Mouse (Mus musculus) CH12.LX (cell line): ENCODE measurements around the gene Ell. TPM values are rescaled to one million over a fixed set of nuclear protein-coding genes. Genes with fewer than 3 reads are reported as not detected.

Experiments
- DNase-seq: peaks from one replicate; pipeline ENCODE4 v3.0.0-alpha.2; 2013; ENCODE audit errors: extremely low read depth
- H3K27ac ChIP-seq: 2 replicates; pipeline ENCODE4 v1.5.1; 2012; ENCODE audit warnings: low read depth, mild to moderate bottlenecking, control low read depth, moderate library complexity; ENCODE audit not compliant: insufficient read depth
- H3K27me3 ChIP-seq: replicated peaks from 2 replicates; pipeline ENCODE3; 2012; ENCODE audit warnings: inconsistent platforms
- H3K36me3 ChIP-seq, 2 experiments: replicated peaks in 1 of 2; 2 replicates each; pipeline versions ENCODE3 to v1.6.1; 2012; ENCODE audit warnings: inconsistent platforms in 1 of 2, low read length in 1 of 2, mild to moderate bottlenecking in 1 of 2, mixed read lengths in 1 of 2, moderate library complexity in 1 of 2; ENCODE audit not compliant: control insufficient read depth in 1 of 2, insufficient read depth in 1 of 2
- H3K4me1 ChIP-seq, 2 experiments: 2 replicates each; pipeline ENCODE4 v1.6.1; 2012; ENCODE audit warnings: inconsistent platforms in 1 of 2, moderate library complexity in 1 of 2; ENCODE audit not compliant: insufficient read depth in 2 of 2, control insufficient read depth in 1 of 2
- H3K4me2 ChIP-seq: 2 replicates; pipeline ENCODE4 v1.6.1; 2012; ENCODE audit warnings: low read depth, mild to moderate bottlenecking, control low read depth; ENCODE audit not compliant: poor library complexity, insufficient read depth, severe bottlenecking
- H3K4me3 ChIP-seq, 3 experiments: fragments of 150-350 bp in 1 of 3; sonication (generic) in 1 of 3; replicated peaks in 1 of 3; 2 replicates each; pipeline versions ENCODE3 to v1.5.1; 2011 to 2012; ENCODE audit warnings: low read depth in 2 of 3, low read length in 2 of 3, mild to moderate bottlenecking in 2 of 3, moderate library complexity in 2 of 3, control low read depth in 1 of 3, improper control_type of control experiment in 1 of 3, inconsistent platforms in 1 of 3, mixed read lengths in 1 of 3; ENCODE audit not compliant: poor library complexity in 1 of 3
- H3K79me2 ChIP-seq: replicated peaks from 2 replicates; pipeline ENCODE4 v1.6.1; 2012; ENCODE audit warnings: mild to moderate bottlenecking, moderate library complexity; ENCODE audit not compliant: control insufficient read depth, poor library complexity, insufficient read depth, severe bottlenecking; ENCODE audit errors: extremely low read depth
- H3K9ac ChIP-seq: 2 replicates; pipeline ENCODE4 v1.6.1; 2012; ENCODE audit warnings: low read depth, mild to moderate bottlenecking, control low read depth, moderate library complexity; ENCODE audit not compliant: insufficient read depth
- H3K9me3 ChIP-seq: replicated peaks from 2 replicates; pipeline ENCODE3; 2012; ENCODE audit warnings: low read length, inconsistent platforms, mixed read lengths
- BHLHE40 ChIP-seq: IDR thresholded peaks from 2 replicates; pipeline ENCODE4 v1.6.1; 2011; ENCODE audit warnings: mild to moderate bottlenecking, low read depth, low read length, improper control_type of control experiment
- CHD1 ChIP-seq: IDR thresholded peaks from 2 replicates; pipeline ENCODE4 v1.6.1; 2012; ENCODE audit warnings: low read depth, low read length, improper control_type of control experiment, inconsistent platforms
- CHD2 ChIP-seq: IDR thresholded peaks from 2 replicates; pipeline ENCODE4 v1.6.1; 2011; ENCODE audit warnings: low read length, improper control_type of control experiment
- CTCF ChIP-seq, 2 experiments: IDR thresholded peaks in 1 of 2; conservative IDR thresholded peaks in 1 of 2; 2 replicates each; pipeline ENCODE4 v1.5.1; 2011 to 2012; ENCODE audit warnings: low read depth in 2 of 2, low read length in 2 of 2, improper control_type of control experiment in 1 of 2, inconsistent platforms in 1 of 2, mild to moderate bottlenecking in 1 of 2, moderate library complexity in 1 of 2
- E2F4 ChIP-seq: IDR thresholded peaks from 2 replicates; pipeline ENCODE4 v1.6.1; 2011; ENCODE audit warnings: low read depth, low read length, improper control_type of control experiment; ENCODE audit not compliant: insufficient replicate concordance
- ELF1 ChIP-seq: IDR thresholded peaks from 2 replicates; pipeline ENCODE4 v1.6.1; 2014; ENCODE audit warnings: low read depth, mild to moderate bottlenecking, inconsistent platforms, low read length, improper control_type of control experiment
- ETS1 ChIP-seq: conservative IDR thresholded peaks from 2 replicates; pipeline ENCODE4 v1.6.1; 2012; ENCODE audit warnings: low read depth, mild to moderate bottlenecking, inconsistent platforms, low read length, improper control_type of control experiment, moderate library complexity
- GABPA ChIP-seq: IDR thresholded peaks from 2 replicates; pipeline ENCODE4 v1.6.1; 2012; ENCODE audit warnings: low read depth, low read length, improper control_type of control experiment, inconsistent platforms; ENCODE audit not compliant: insufficient replicate concordance
- HCFC1 ChIP-seq: IDR thresholded peaks from 2 replicates; pipeline ENCODE4 v1.6.1; 2012; ENCODE audit warnings: low read depth, mild to moderate bottlenecking, inconsistent platforms, low read length, improper control_type of control experiment
- IRF4 ChIP-seq: IDR thresholded peaks from 2 replicates; pipeline ENCODE4 v1.6.1; 2014; ENCODE audit warnings: low read depth, mild to moderate bottlenecking, inconsistent platforms, low read length, improper control_type of control experiment
- JUN ChIP-seq: IDR thresholded peaks from 2 replicates; pipeline ENCODE4 v1.6.1; 2011; ENCODE audit warnings: low read depth, mild to moderate bottlenecking, low read length, improper control_type of control experiment, moderate library complexity; ENCODE audit not compliant: insufficient read depth
- KAT2A ChIP-seq: IDR thresholded peaks from 2 replicates; pipeline ENCODE4 v1.6.1; 2012; ENCODE audit warnings: low read length, improper control_type of control experiment, inconsistent platforms; ENCODE audit not compliant: insufficient replicate concordance
- MAFK ChIP-seq: IDR thresholded peaks from 2 replicates; pipeline ENCODE4 v1.6.1; 2011; ENCODE audit warnings: low read length, improper control_type of control experiment; ENCODE audit not compliant: insufficient replicate concordance
- MAX ChIP-seq: IDR thresholded peaks from 2 replicates; pipeline ENCODE4 v1.6.1; 2011; ENCODE audit warnings: low read length, improper control_type of control experiment
- MAZ ChIP-seq: IDR thresholded peaks from 2 replicates; pipeline ENCODE4 v1.6.1; 2012; ENCODE audit warnings: low read depth, mild to moderate bottlenecking, inconsistent platforms, low read length, improper control_type of control experiment, moderate library complexity
- MEF2A ChIP-seq: IDR thresholded peaks from 2 replicates; pipeline ENCODE4 v1.6.1; 2014; ENCODE audit warnings: low read depth, mild to moderate bottlenecking, inconsistent platforms, low read length, improper control_type of control experiment, borderline replicate concordance
- MXI1 ChIP-seq: IDR thresholded peaks from 2 replicates; pipeline ENCODE4 v1.6.1; 2011; ENCODE audit warnings: mild to moderate bottlenecking, low read depth, low read length, improper control_type of control experiment
- NELFE ChIP-seq: IDR thresholded peaks from 2 replicates; pipeline ENCODE4 v1.6.1; 2011; ENCODE audit warnings: low read depth, low read length, improper control_type of control experiment
- NRF1 ChIP-seq: IDR thresholded peaks from 2 replicates; pipeline ENCODE4 v1.6.1; 2014; ENCODE audit warnings: low read depth, mild to moderate bottlenecking, inconsistent platforms, low read length, improper control_type of control experiment, moderate library complexity
- POLR2A ChIP-seq: IDR thresholded peaks from 2 replicates; pipeline ENCODE4 v1.6.1; 2011; ENCODE audit warnings: low read depth, mild to moderate bottlenecking, improper control_type of control experiment, low read length
- RCOR1 ChIP-seq: conservative IDR thresholded peaks from 2 replicates; pipeline ENCODE4 v1.6.1; 2012; ENCODE audit warnings: low read depth, mild to moderate bottlenecking, inconsistent platforms, low read length, improper control_type of control experiment
- SIN3A ChIP-seq: IDR thresholded peaks from 2 replicates; pipeline ENCODE4 v1.6.1; 2012; ENCODE audit warnings: low read length, improper control_type of control experiment, inconsistent platforms
- SMC3 ChIP-seq: IDR thresholded peaks from 2 replicates; pipeline ENCODE4 v1.6.1; 2011; ENCODE audit warnings: low read depth, low read length, improper control_type of control experiment
- TCF12 ChIP-seq: IDR thresholded peaks from 2 replicates; pipeline ENCODE4 v1.6.1; 2014; ENCODE audit warnings: low read depth, mild to moderate bottlenecking, inconsistent platforms, low read length, improper control_type of control experiment
- ZMIZ1 ChIP-seq: IDR thresholded peaks from 2 replicates; pipeline ENCODE4 v1.6.1; 2012; ENCODE audit warnings: low read depth, mild to moderate bottlenecking, inconsistent platforms, low read length, improper control_type of control experiment
- dilution Hi-C: fragments of 300-500 bp; cut with MboI; formaldehyde crosslinking; loops from 2 replicates; pipeline ENCODE4 v1.14.3; 2020; ENCODE audit warnings: low sequenced_read_pairs; ENCODE audit not compliant: extremely low pct_unique_long_range_greater_than_20kb, extremely low pct_ligation_motif_present
- in situ Hi-C: fragments of 300-500 bp; cut with MboI; formaldehyde crosslinking; loops from 3 replicates; pipeline ENCODE4 v1.14.3; 2019; ENCODE audit warnings: low sequenced_read_pairs, low pct_ligation_motif_present, low pct_unique_long_range_greater_than_20kb, mixed read lengths
- polyA plus RNA-seq: library from polyadenylated mRNA; unstranded; fragments of >175 nt; gene quantifications from 2 replicates; pipeline ENCODE4 v1.2.1, GENCODE M21; 2012; ENCODE audit warnings: low read depth; ENCODE audit not compliant: insufficient read length
- total RNA-seq, 2 experiments: library from RNA; depleted of rRNA; stranded (reverse); fragments of 300-350 nt in 1 of 2; fragments of >200 nt in 1 of 2; gene quantifications; 2 replicates each; pipeline ENCODE4 v1.2.3; 2012 to 2014

Gene Ell
- total RNA-seq (2012; rRNA removed) (9.8 TPM in 2 replicates), total RNA-seq (2014; rRNA removed) (6.4 and 6.5 TPM in 2 replicates), polyA plus RNA-seq (14.0 and 17.9 TPM in 2 replicates)

DNA sequence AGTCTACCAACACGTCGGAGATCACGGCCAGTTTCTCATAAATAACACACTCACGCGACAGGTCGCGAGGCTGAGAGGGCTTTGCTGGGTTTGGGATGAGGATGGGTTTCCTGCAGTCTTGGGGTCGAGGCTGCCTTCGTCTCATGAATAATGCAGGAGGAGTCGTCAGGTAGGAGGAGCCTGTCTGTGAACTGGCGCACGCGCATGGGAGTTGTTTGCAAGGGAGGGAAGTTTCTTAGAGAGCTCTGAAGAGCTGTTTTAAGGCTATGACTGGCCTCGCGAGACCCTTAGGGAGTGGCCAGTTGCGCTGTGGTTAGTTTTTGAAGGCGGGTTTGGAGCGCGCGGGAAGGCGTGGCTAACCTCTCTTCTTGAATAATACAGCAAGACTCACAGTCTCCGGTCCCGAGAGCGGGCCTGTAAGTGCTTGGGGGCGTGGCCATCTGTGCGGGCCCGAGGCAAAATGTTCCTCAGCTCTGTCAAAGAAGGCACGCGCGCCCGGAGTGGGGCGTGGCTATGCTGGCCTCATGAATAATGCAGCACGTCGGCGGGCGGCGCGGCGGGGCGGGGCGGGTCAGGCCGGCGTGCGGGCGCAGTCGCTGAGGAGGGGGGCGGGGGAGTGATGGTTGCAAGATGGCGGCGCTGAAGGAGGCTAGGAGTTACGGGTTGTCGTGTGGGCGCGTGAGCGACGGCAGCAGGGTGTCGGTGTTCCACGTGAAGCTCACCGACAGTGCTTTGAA is at the start of gene Ell:
Ell (plus strand) TSS at position 381 of the 737 bp plus-strand sequence.
- TF ChIP-seq MEF2A (peak; percentile 44; the same call in 1 of the 2 replicates), IRF4 (peak; percentile 17; the same call in 1 of the 2 replicates), JUN (no peak), E2F4 (peak; percentile 85; the same call in 1 of the 2 replicates), NRF1 (peak; percentile 97), MXI1 (peak; percentile 81), HCFC1 (peak; percentile 62), NELFE (peak; percentile 65), ELF1 (peak; percentile 26), KAT2A (0 out of 2 replicates have a peak, but pooled peaks have one; percentile 36), MAFK (no peak), CTCF (conservative IDR thresholded peaks at IDR 0.05 in 1 of 2, IDR thresholded peaks at IDR 0.05 in 1 of 2; ENCODE audit: low read depth in 2 of 2, low read length in 2 of 2) (no peak), ZMIZ1 (peak; percentile 63), MAZ (peak; percentile 52; the same call in 1 of the 2 replicates), CHD2 (peak; percentile 98), ETS1 (no peak), SIN3A (peak; percentile 26), SMC3 (no peak), RCOR1 (no peak), GABPA (no peak), CHD1 (peak; percentile 60; the same call in 1 of the 2 replicates), MAX (peak; percentile 56), POLR2A (peak; percentile 75), BHLHE40 (peak; percentile 23; the same call in 1 of the 2 replicates), TCF12 (peak; percentile 80; the same call in 1 of the 2 replicates)
- H3K9ac ChIP-seq = peak within 1 kb of the TSS; percentile 90
- in situ Hi-C loops = no loop called here
- H3K4me3 ChIP-seq = peak within 1 kb of the TSS; percentile 93 to 94 (median 94)
- dilution Hi-C loops = no loop called here
- H3K4me1 ChIP-seq = peaks cover 11 to 46% of the 10 kb centered on the region in 2 experiments
- peaks cover 23 to 55% of the 10 kb centered on the region in 2 experiments for H3K36me3 ChIP-seq
- H3K27me3 ChIP-seq = no peaks in the 10 kb centered on the region
- H3K9me3 ChIP-seq = no peaks in the 10 kb centered on the region
- H3K79me2 ChIP-seq = peaks cover 30% of the 10 kb centered on the region
- peak; percentile 99 for DNase-seq
- H3K27ac ChIP-seq = peak within 1 kb of the TSS; percentile 91
- H3K4me2 ChIP-seq = peak within 1 kb of the TSS; percentile 79
